Mouse (Mus musculus) kidney, embryonic 15.5 days (tissue): ENCODE results near the gene Ogfod2. TPM values are rescaled to one million over a fixed set of nuclear protein-coding genes. Genes with fewer than 3 reads are reported as not detected.

Experiments
- ATAC-seq: fragments of 200-750 bp; cut with Nextera tagmentation; replicated peaks from 2 replicates; pipeline ENCODE4 v1.8.0; 2017; ENCODE audit warnings: moderate TSS enrichment; ENCODE audit not compliant: low FRiP score
- H3K27ac ChIP-seq: fragments of 300-500 bp; sonication (generic); 2 replicates; pipeline ENCODE4 v1.5.1; 2015; ENCODE audit warnings: mild to moderate bottlenecking, inconsistent platforms
- H3K27me3 ChIP-seq: fragments of 300-500 bp; sonication (generic); 2 replicates; pipeline ENCODE4 v1.6.1; 2015; ENCODE audit warnings: inconsistent platforms
- H3K36me3 ChIP-seq: fragments of 300-500 bp; sonication (generic); 2 replicates; pipeline ENCODE4 v1.6.1; 2015; ENCODE audit warnings: inconsistent platforms
- H3K4me1 ChIP-seq: fragments of 300-500 bp; sonication (generic); 2 replicates; pipeline ENCODE4 v1.6.1; 2015; ENCODE audit warnings: inconsistent platforms
- H3K4me2 ChIP-seq: fragments of 300-500 bp; sonication (generic); 2 replicates; pipeline ENCODE4 v1.6.1; 2015; ENCODE audit warnings: moderate library complexity, mild to moderate bottlenecking, inconsistent platforms
- H3K4me3 ChIP-seq: fragments of 300-500 bp; sonication (generic); replicated peaks from 2 replicates; pipeline ENCODE4 v1.5.1; 2015; ENCODE audit warnings: mild to moderate bottlenecking, inconsistent platforms
- H3K9ac ChIP-seq: fragments of 300-500 bp; sonication (generic); 2 replicates; pipeline ENCODE4 v1.6.1; 2015; ENCODE audit warnings: mild to moderate bottlenecking, inconsistent platforms
- H3K9me3 ChIP-seq: fragments of 300-500 bp; sonication (generic); replicated peaks from 2 replicates; pipeline ENCODE4 v1.6.1; 2016; ENCODE audit warnings: inconsistent platforms
- WGBS: fragments of 180-500 bp; shearing (Covaris S2); methylation state at CpG from one replicate; pipeline ENCODE4 v1.1.7; 2015; ENCODE audit warnings: mixed read lengths; 5-methylcytosine and 5-hydroxymethylcytosine counted together
- polyA plus RNA-seq: library from polyadenylated mRNA; unstranded; fragments of >200 nt; fragmentation: Nextera tagmentation; extraction: Ambion mirVana; gene quantifications from 2 replicates; pipeline ENCODE4 v1.2.1, GENCODE M21; 2015

The Ogfod2 gene
- polyA plus RNA-seq, 1 experiment from 2014 or later = 24.7 TPM

- no peaks in the 10 kb centered on the region for H3K4me1 ChIP-seq
- WGBS = 88% methylated on average over 17 of the region's 17 CpGs
- no peak overlapping the region for H3K4me2 ChIP-seq
- H3K27me3 ChIP-seq = no peaks in the 10 kb centered on the region
- no peaks in the 10 kb centered on the region for H3K36me3 ChIP-seq
- no peak overlapping the region for H3K9ac ChIP-seq
- H3K27ac ChIP-seq = no peak overlapping the region
- no peaks in the 10 kb centered on the region for H3K9me3 ChIP-seq
- no peak for ATAC-seq
- no peak overlapping the region for H3K4me3 ChIP-seq
These were observed 29.0 kb upstream of the Ogfod2 start for GRCm38 (mm10) chr5:124082941-124083688.

DNA sequence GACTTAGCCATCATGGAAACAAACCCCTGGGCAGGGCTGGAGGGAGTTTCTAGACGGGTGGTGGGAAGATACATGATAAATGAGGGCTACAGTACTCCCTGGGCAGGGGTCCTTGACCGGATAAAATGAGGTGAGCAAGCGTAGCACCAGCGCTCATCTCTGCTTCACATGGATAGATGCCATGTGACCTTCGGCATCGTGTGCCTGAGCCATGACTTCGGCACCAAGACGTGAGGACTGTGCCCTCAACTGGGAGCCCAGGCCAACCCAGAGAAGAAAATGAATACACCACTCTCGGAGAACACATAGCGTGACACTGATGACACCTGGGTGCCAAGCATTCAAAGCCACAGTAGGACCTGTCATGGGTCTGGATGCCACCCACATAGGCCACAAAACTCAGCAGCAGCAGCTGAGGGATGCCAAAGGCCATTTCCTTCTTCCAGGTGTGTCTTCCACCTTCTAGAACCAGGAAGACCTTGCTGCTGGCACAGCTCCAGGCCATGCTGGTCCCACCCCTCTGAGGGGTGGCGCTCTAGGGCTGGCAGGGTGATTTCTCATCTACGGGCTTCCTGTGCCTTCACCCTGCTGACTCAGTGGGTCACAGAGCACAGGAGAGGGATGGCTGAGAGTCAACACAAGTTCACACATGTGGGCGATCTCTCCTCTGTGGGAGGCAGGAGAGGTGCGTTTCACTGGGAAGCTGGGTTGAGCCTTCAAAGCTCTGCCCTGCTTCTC lies 28.1 kb upstream of the Ogfod2 start:
- Histone ChIP-seq H3K9me3 (no peaks in the 10 kb centered on the region), H3K4me1 (no peaks in the 10 kb centered on the region), H3K27me3 (no peaks in the 10 kb centered on the region), H3K4me3 (no peak overlapping the region), H3K27ac (no peak overlapping the region), H3K9ac (no peak overlapping the region), H3K36me3 (no peaks in the 10 kb centered on the region), H3K4me2 (no peak overlapping the region)
- ATAC-seq = no peak
- 76% methylated on average over 14 of the region's 14 CpGs for WGBS

GRCm38 (mm10) chr5:124084588-124085173 lies 27.4 kb upstream of the Ogfod2 start:
- peak; percentile 23; the same call in 1 of the 2 replicates for ATAC-seq
- H3K27me3 ChIP-seq = no peaks in the 10 kb centered on the region
- H3K27ac ChIP-seq = no peak overlapping the region
- H3K9ac ChIP-seq = no peak overlapping the region
- 44% methylated on average over 11 of the region's 11 CpGs for WGBS
- no peak overlapping the region for H3K4me3 ChIP-seq
- no peak overlapping the region for H3K4me2 ChIP-seq
- no peaks in the 10 kb centered on the region for H3K36me3 ChIP-seq
- no peaks in the 10 kb centered on the region for H3K9me3 ChIP-seq
- no peaks in the 10 kb centered on the region for H3K4me1 ChIP-seq

GRCm38 (mm10) chr5:124085513-124085912 lies 26.6 kb upstream of the Ogfod2 start:
- no peaks in the 10 kb centered on the region for H3K4me1 ChIP-seq
- H3K4me3 ChIP-seq = no peak overlapping the region
- no peak overlapping the region for H3K27ac ChIP-seq
- no peak overlapping the region for H3K9ac ChIP-seq
- H3K4me2 ChIP-seq = no peak overlapping the region
- no peaks in the 10 kb centered on the region for H3K9me3 ChIP-seq
- WGBS = 76% methylated on average over 3 of the region's 3 CpGs
- no peaks in the 10 kb centered on the region for H3K27me3 ChIP-seq
- ATAC-seq = no peak
- H3K36me3 ChIP-seq = no peaks in the 10 kb centered on the region

- Histone ChIP-seq H3K9ac (no peak overlapping the region), H3K27ac (no peak overlapping the region), H3K36me3 (no peaks in the 10 kb centered on the region), H3K4me1 (0 out of 2 replicates have a peak, but pooled peaks cover 2% of the 10 kb centered on the region), H3K9me3 (no peaks in the 10 kb centered on the region), H3K27me3 (no peaks in the 10 kb centered on the region), H3K4me3 (no peak overlapping the region), H3K4me2 (no peak overlapping the region)
- 78% methylated on average over 4 of the region's 4 CpGs for WGBS
- no peak for ATAC-seq
These were observed 25.2 kb upstream of the Ogfod2 start for GRCm38 (mm10) chr5:124086876-124087275.

- H3K27ac ChIP-seq = no peak overlapping the region
- no peak overlapping the region for H3K4me3 ChIP-seq
- WGBS = 83% methylated on average over 23 of the region's 23 CpGs
- no peaks in the 10 kb centered on the region for H3K9me3 ChIP-seq
- H3K9ac ChIP-seq = no peak overlapping the region
- no peak overlapping the region for H3K4me2 ChIP-seq
- no peaks in the 10 kb centered on the region for H3K27me3 ChIP-seq
- H3K36me3 ChIP-seq = no peaks in the 10 kb centered on the region
- ATAC-seq = no peak
- peaks cover 8% of the 10 kb centered on the region for H3K4me1 ChIP-seq
These were observed 22.2 kb upstream of the Ogfod2 start for GRCm38 (mm10) chr5:124089868-124090267.

- Histone ChIP-seq H3K36me3 (no peaks in the 10 kb centered on the region), H3K9me3 (no peaks in the 10 kb centered on the region), H3K27me3 (no peaks in the 10 kb centered on the region), H3K27ac (no peak overlapping the region), H3K4me1 (peaks cover 19% of the 10 kb centered on the region), H3K4me3 (no peak overlapping the region), H3K4me2 (no peak overlapping the region), H3K9ac (no peak overlapping the region)
- WGBS = 68% methylated on average over 9 of the region's 9 CpGs
- ATAC-seq = no peak
These were observed 20.1 kb upstream of the Ogfod2 start for GRCm38 (mm10) chr5:124091951-124092406.

GRCm38 (mm10) chr5:124093120-124093794 lies 18.8 kb upstream of the Ogfod2 start:
- H3K4me3 ChIP-seq = no peak overlapping the region
- H3K27me3 ChIP-seq = no peaks in the 10 kb centered on the region
- no peaks in the 10 kb centered on the region for H3K9me3 ChIP-seq
- no peak overlapping the region for H3K27ac ChIP-seq
- no peak for ATAC-seq
- peaks cover 19% of the 10 kb centered on the region for H3K4me1 ChIP-seq
- WGBS = 79% methylated on average over 11 of the region's 11 CpGs
- H3K36me3 ChIP-seq = no peaks in the 10 kb centered on the region
- no peak overlapping the region for H3K9ac ChIP-seq
- H3K4me2 ChIP-seq = no peak overlapping the region

GRCm38 (mm10) chr5:124093852-124094604 lies 18.1 kb upstream of the Ogfod2 start:
- no peak overlapping the region for H3K27ac ChIP-seq
- H3K9me3 ChIP-seq = no peaks in the 10 kb centered on the region
- no peak for ATAC-seq
- H3K4me3 ChIP-seq = no peak overlapping the region
- no peak overlapping the region for H3K9ac ChIP-seq
- 88% methylated on average over 12 of the region's 12 CpGs for WGBS
- H3K4me2 ChIP-seq = no peak overlapping the region
- no peaks in the 10 kb centered on the region for H3K27me3 ChIP-seq
- H3K36me3 ChIP-seq = no peaks in the 10 kb centered on the region
- peaks cover 19% of the 10 kb centered on the region for H3K4me1 ChIP-seq

GRCm38 (mm10) chr5:124095077-124095581 lies 17.0 kb upstream of the Ogfod2 start:
- H3K36me3 ChIP-seq = no peaks in the 10 kb centered on the region
- peak overlapping the region; percentile 42 for H3K9ac ChIP-seq
- no peaks in the 10 kb centered on the region for H3K9me3 ChIP-seq
- H3K4me2 ChIP-seq = peak overlapping the region; percentile 97
- H3K4me3 ChIP-seq = peak overlapping the region; percentile 57
- peaks cover 19% of the 10 kb centered on the region for H3K4me1 ChIP-seq
- H3K27ac ChIP-seq = no peak overlapping the region
- WGBS = 8% methylated on average over 19 of the region's 19 CpGs
- H3K27me3 ChIP-seq = no peaks in the 10 kb centered on the region
- peak; percentile 49 for ATAC-seq

DNA sequence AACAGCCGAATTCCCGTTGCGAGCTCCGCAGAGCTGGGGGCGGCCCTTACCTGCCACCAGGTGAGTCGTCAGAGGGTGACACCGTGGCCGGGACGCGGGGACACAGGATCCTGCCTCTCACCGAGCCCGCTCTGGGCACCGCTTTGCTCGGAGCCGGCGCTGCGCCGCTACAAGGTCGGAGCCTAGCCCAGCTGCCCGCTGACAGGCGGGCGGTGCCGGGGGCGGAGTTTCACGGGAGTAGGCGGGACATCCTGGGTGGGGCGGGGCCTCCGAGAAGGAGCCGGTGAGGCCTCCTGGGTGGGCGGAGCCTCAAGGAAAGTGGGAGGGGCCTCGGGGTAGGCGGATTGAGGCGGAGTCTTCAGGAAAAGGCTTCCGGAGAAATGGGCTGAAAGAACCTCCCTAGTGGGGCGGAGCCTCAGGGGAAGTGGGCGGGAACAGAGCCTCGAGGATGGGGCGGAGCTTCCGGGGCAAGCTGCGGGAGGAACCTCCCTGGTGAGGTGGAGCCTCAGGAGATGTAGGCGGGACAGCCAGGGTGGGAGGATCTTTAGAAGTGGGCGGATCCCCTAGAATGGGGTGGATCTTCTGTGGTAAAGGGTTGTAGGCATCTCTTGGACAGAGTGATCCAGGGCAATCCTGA lies 16.4 kb upstream of the Ogfod2 start, which contains the start of gene Abcb9:
TSS of gene Abcb9 (minus strand) at position 203 of the 637 bp plus-strand sequence.
- Histone ChIP-seq H3K4me3 (peak within 1 kb of the TSS; percentile 57), H3K4me2 (peak within 1 kb of the TSS; percentile 97), H3K4me1 (peaks cover 19% of the 10 kb centered on the region), H3K9me3 (no peaks in the 10 kb centered on the region), H3K36me3 (no peaks in the 10 kb centered on the region), H3K27ac (no peak within 1 kb of the TSS), H3K9ac (peak within 1 kb of the TSS; percentile 42), H3K27me3 (no peaks in the 10 kb centered on the region)
- ATAC-seq = peak; percentile 86
- WGBS = 2% methylated on average over 42 of the region's 42 CpGs
